Mouse (Mus musculus) retina, adult 2 months (tissue): ENCODE results near the gene Dcaf11.

Source experiments
- DNase-seq: peaks from one replicate; pipeline ENCODE4 v3.0.0-alpha.2; 2012; ENCODE audit warnings: low read depth, low spot score

The Dcaf11 gene

GRCm38 (mm10) chr14:55559799-55560201 is at the start of gene Dcaf11:
Gene Dcaf11, plus strand, starts transcription at chr14:55560006.
- DNase-seq: peak; percentile 81

- no peak for DNase-seq
Observed at GRCm38 (mm10) chr14:55510125-55510731, 49.6 kb upstream of the Dcaf11 start, which contains the start of gene Cpne6. Gene Cpne6, plus strand, starts transcription at chr14:55510445.

GRCm38 (mm10) chr14:55511037-55511436 is 48.8 kb upstream of the Dcaf11 start:
- no peak for DNase-seq

- no peak for DNase-seq
Observed at GRCm38 (mm10) chr14:55513927-55514326, 45.9 kb upstream of the Dcaf11 start.

GRCm38 (mm10) chr14:55515846-55516245 is 44.0 kb upstream of the Dcaf11 start:
- no peak for DNase-seq

GRCm38 (mm10) chr14:55518897-55519296 is 40.9 kb upstream of the Dcaf11 start:
- DNase-seq: no peak

- DNase-seq: no peak
Observed at GRCm38 (mm10) chr14:55519604-55520003, 40.2 kb upstream of the Dcaf11 start.

- peak; percentile 88 for DNase-seq
Observed at GRCm38 (mm10) chr14:55520451-55521361, 39.1 kb upstream of the Dcaf11 start.

GRCm38 (mm10) chr14:55524062-55524461 is 35.7 kb upstream of the Dcaf11 start:
- DNase-seq: peak; percentile 71

GRCm38 (mm10) chr14:55524785-55525184 is 35.0 kb upstream of the Dcaf11 start, which contains the start of gene Nrl:
Gene Nrl, minus strand, starts transcription at chr14:55524981.
- DNase-seq: peak; percentile 86

GRCm38 (mm10) chr14:55526674-55527073 is 33.1 kb upstream of the Dcaf11 start:
- no peak for DNase-seq

GRCm38 (mm10) chr14:55527940-55528339 is 31.9 kb upstream of the Dcaf11 start:
- DNase-seq: no peak

- DNase-seq: no peak
Observed at GRCm38 (mm10) chr14:55536116-55536745, 23.6 kb upstream of the Dcaf11 start.

GRCm38 (mm10) chr14:55540067-55540786 is 19.6 kb upstream of the Dcaf11 start, which contains the start of gene Pck2:
Gene Pck2, plus strand, starts transcription at chr14:55540266.
- DNase-seq: no peak

- DNase-seq: no peak
Observed at GRCm38 (mm10) chr14:55540787-55541321, 19.0 kb upstream of the Dcaf11 start.

GRCm38 (mm10) chr14:55542268-55542667 is 17.5 kb upstream of the Dcaf11 start:
- DNase-seq: no peak

- DNase-seq: no peak
Observed at GRCm38 (mm10) chr14:55544334-55544733, 15.5 kb upstream of the Dcaf11 start.

GRCm38 (mm10) chr14:55550191-55550590 is 9.6 kb upstream of the Dcaf11 start:
- DNase-seq: no peak

GRCm38 (mm10) chr14:55551347-55551746 is 8.5 kb upstream of the Dcaf11 start:
- no peak for DNase-seq

- no peak for DNase-seq
Observed at GRCm38 (mm10) chr14:55551794-55552193, 8.0 kb upstream of the Dcaf11 start.

- no peak for DNase-seq
Observed at GRCm38 (mm10) chr14:55554635-55555034, 5.2 kb upstream of the Dcaf11 start.
